Mouse (Mus musculus) neural tube, embryonic 11.5 days (tissue): ENCODE data around the gene Nckap5. TPM values are rescaled to one million over a fixed set of nuclear protein-coding genes. Genes with fewer than 3 reads are reported as not detected.
A peak's percentile ranks its signal among the peaks of the same experiment; 100 is the strongest.

Source experiments
- ATAC-seq: fragments of 200-750 bp; cut with Nextera tagmentation; 2 replicates; pipeline ENCODE4 v1.8.0; 2017; ENCODE audit warnings: moderate number of reproducible peaks, mild to moderate bottlenecking, moderate TSS enrichment, moderate library complexity; ENCODE audit not compliant: insufficient read depth, low FRiP score, low TSS enrichment
- DNase-seq: peaks from one replicate; pipeline ENCODE4 v3.0.0-alpha.2; 2015; ENCODE audit warnings: low spot score
- H3K27ac ChIP-seq: fragments of 300-500 bp; sonication (generic); 2 replicates; pipeline ENCODE4 v1.5.1; 2014; ENCODE audit warnings: low read depth, mild to moderate bottlenecking, low read length
- H3K27me3 ChIP-seq: fragments of 300-500 bp; sonication (generic); 2 replicates; pipeline ENCODE4 v1.6.1; 2014; ENCODE audit warnings: mild to moderate bottlenecking, low read length, mixed read lengths; ENCODE audit not compliant: control insufficient read depth, insufficient read depth
- H3K36me3 ChIP-seq: fragments of 300-500 bp; sonication (generic); 2 replicates; pipeline ENCODE4 v1.6.1; 2014; ENCODE audit warnings: mild to moderate bottlenecking, low read length, moderate library complexity, mixed read lengths; ENCODE audit not compliant: control insufficient read depth, insufficient read depth
- H3K4me1 ChIP-seq: fragments of 300-500 bp; sonication (generic); 2 replicates; pipeline ENCODE4 v1.6.1; 2014; ENCODE audit warnings: low read length, mixed read lengths; ENCODE audit not compliant: control insufficient read depth, insufficient read depth
- H3K4me2 ChIP-seq: fragments of 300-500 bp; sonication (generic); 2 replicates; pipeline ENCODE4 v1.6.1; 2014; ENCODE audit warnings: low read depth, mild to moderate bottlenecking, moderate library complexity
- H3K4me3 ChIP-seq: fragments of 300-500 bp; sonication (generic); 2 replicates; pipeline ENCODE4 v1.5.1; 2014; ENCODE audit warnings: low read depth, low read length
- H3K9ac ChIP-seq: fragments of 300-500 bp; sonication (generic); 2 replicates; pipeline ENCODE4 v1.6.1; 2014; ENCODE audit warnings: mild to moderate bottlenecking, low read length
- H3K9me3 ChIP-seq: fragments of 300-500 bp; sonication (generic); 2 replicates; pipeline ENCODE4 v1.6.1; 2016; ENCODE audit warnings: low read length; ENCODE audit not compliant: control insufficient read depth
- WGBS: fragments of 180-500 bp; shearing (Covaris S2); extraction: QIAGEN DNeasy Blood & Tissue Kit; methylation state at CpG from one replicate; pipeline ENCODE4 v1.1.7; 2014; 5-methylcytosine and 5-hydroxymethylcytosine counted together
- polyA plus RNA-seq: library from polyadenylated mRNA; unstranded; fragments of >200 nt; fragmentation: Nextera tagmentation; extraction: Ambion mirVana; gene quantifications from 2 replicates; pipeline ENCODE4 v1.2.1, GENCODE M21; 2014

The Nckap5 gene
- polyA plus RNA-seq, 1 experiment from 2014 or later, result 20.6 TPM

DNA sequence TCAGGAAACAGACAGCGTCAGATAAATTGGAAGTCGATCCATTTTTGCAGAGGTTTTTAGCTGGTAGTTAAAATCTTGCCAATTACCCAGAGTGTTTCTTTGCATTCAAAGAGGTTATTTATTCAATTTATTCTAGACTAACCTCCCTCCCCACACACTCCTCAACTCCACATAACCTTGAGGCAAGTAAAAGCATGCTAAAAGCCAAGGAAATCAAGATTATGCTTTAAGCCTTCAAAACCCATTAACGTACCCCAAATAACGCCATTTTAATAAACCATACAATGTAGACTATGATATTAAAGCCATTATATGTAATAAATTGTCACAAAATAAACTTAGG lies 129.7 kb downstream of the Nckap5 start:
- H3K27ac ChIP-seq, result no peak overlapping the region
- no peaks in the 10 kb centered on the region for H3K4me1 ChIP-seq
- WGBS, result 90% methylated on average over 4 of the region's 4 CpGs
- no peaks in the 10 kb centered on the region for H3K9me3 ChIP-seq
- no peak overlapping the region for H3K4me3 ChIP-seq
- H3K36me3 ChIP-seq, result no peaks in the 10 kb centered on the region
- ATAC-seq (no peak), DNase-seq (no peak)
- H3K4me2 ChIP-seq, result no peak overlapping the region
- no peaks in the 10 kb centered on the region for H3K27me3 ChIP-seq
- no peak overlapping the region for H3K9ac ChIP-seq

- ATAC-seq, result peak; percentile 81
- no peaks in the 10 kb centered on the region for H3K4me1 ChIP-seq
- 0 out of 2 replicates have a peak overlapping the region, but pooled peaks have one; percentile 39 for H3K27ac ChIP-seq
- H3K9ac ChIP-seq, result no peak overlapping the region
- WGBS, result 60% methylated on average over 8 of the region's 8 CpGs
- no peaks in the 10 kb centered on the region for H3K9me3 ChIP-seq
- no peak for DNase-seq
- no peak overlapping the region for H3K4me3 ChIP-seq
- no peaks in the 10 kb centered on the region for H3K27me3 ChIP-seq
- no peaks in the 10 kb centered on the region for H3K36me3 ChIP-seq
- no peak overlapping the region for H3K4me2 ChIP-seq
These were observed 130.3 kb downstream of the Nckap5 start for GRCm38 (mm10) chr1:126700063-126700977.

GRCm38 (mm10) chr1:126693585-126693984 lies 137.0 kb downstream of the Nckap5 start:
- no peak overlapping the region for H3K27ac ChIP-seq
- no peaks in the 10 kb centered on the region for H3K36me3 ChIP-seq
- no peaks in the 10 kb centered on the region for H3K9me3 ChIP-seq
- ATAC-seq (no peak), DNase-seq (no peak)
- no peaks in the 10 kb centered on the region for H3K27me3 ChIP-seq
- 91% methylated on average over 7 of the region's 7 CpGs for WGBS
- no peak overlapping the region for H3K9ac ChIP-seq
- no peaks in the 10 kb centered on the region for H3K4me1 ChIP-seq
- H3K4me3 ChIP-seq, result no peak overlapping the region
- no peak overlapping the region for H3K4me2 ChIP-seq

DNA sequence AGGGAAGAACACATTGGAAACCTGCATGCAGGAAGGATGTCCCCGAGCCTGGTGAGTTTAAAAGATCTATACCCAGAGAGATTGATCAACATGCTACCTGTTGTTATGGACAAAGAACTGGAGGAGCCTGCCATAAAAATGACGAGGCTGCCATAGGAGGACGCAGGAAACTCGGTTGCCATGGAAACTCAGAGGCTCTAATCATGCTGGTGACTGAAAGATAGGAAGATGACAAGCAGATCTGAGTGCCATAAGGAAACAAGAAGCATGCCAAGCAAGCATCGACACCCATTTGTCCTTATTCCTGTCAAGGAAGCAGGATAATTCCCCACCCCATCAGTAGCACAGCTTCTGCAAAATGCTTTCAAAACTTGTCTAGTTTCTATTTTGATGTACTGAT lies 142.0 kb downstream of the Nckap5 start:
- 60% methylated on average over 5 of the region's 5 CpGs for WGBS
- no peak for DNase-seq

GRCm38 (mm10) chr1:126686678-126687077 lies 143.9 kb downstream of the Nckap5 start:
- no peaks in the 10 kb centered on the region for H3K27me3 ChIP-seq
- H3K36me3 ChIP-seq, result no peaks in the 10 kb centered on the region
- no peak overlapping the region for H3K4me3 ChIP-seq
- no peak overlapping the region for H3K27ac ChIP-seq
- H3K9me3 ChIP-seq, result no peaks in the 10 kb centered on the region
- peaks cover 3% of the 10 kb centered on the region for H3K4me1 ChIP-seq
- no peak overlapping the region for H3K9ac ChIP-seq
- no peak for DNase-seq
- H3K4me2 ChIP-seq, result no peak overlapping the region
- WGBS, result 99% methylated on average over 2 of the region's 2 CpGs
- ATAC-seq, result no peak

More for the DNA sequence above, 142.0 kb downstream of the Nckap5 start:
- Histone ChIP-seq H3K36me3 (no peaks in the 10 kb centered on the region), H3K4me3 (no peak overlapping the region), H3K4me1 (no peaks in the 10 kb centered on the region), H3K9me3 (no peaks in the 10 kb centered on the region), H3K9ac (no peak overlapping the region), H3K27ac (no peak overlapping the region), H3K27me3 (no peaks in the 10 kb centered on the region), H3K4me2 (no peak overlapping the region)
- ATAC-seq, result no peak

DNA sequence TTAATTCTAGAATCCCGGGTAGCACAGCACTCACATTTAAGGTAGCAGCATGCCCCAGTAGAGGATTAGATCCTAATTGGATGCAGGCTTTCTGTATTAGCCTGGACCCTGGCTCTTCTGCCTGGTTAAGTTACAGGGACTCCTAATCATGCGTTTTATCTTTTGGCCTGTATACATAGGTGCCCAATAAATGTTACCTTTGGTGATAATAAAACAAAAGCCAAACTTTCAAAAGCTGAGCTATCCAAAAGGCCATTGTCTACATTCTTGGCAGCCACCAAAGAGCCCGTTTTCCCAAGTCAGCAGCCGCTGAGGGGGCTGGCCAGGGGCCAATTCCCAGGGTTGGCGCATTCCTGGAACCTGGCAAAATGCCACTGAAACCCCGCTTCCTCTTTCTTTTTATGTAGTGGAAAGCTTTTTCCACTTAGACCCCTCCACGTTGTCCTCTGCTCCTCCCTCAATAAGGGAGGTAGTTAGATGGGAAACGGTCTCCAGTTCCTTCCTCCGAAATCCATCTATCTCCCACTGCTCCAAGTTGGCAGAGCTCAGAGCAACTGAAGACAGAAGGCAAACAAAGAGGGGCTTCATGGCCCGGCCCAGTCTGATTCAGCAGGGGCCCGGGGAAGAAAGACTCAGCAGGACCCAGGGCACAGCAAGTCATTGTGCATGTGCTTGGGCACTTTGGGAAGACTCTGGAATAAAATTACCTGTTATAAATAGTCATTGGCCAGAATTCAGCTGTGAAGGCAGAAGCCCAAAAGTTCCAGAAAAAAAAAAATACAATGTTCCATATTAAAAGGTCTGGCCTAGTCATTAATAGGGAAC lies 146.8 kb downstream of the Nckap5 start:
- no peak overlapping the region for H3K4me2 ChIP-seq

DNA sequence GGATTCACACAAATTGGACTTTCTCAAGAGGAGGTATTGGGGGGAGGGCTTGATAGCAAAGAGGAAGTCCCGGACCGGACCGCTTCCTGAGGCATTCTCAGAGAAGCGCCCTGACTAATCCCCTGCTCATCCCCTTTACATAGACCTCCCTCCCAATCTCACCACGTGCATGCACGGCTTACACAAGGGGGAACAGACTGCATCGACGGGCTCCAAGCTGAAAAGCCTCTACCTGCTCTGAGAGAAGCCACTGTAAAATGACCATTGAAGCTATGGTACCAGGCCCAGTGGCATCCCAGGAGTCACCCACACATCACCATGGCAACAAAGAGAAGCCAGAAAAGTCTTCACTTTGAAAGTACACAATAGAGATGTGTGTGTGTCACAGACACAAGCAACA lies 148.8 kb downstream of the Nckap5 start:
- DNase-seq (peak; percentile 35), ATAC-seq (peak; percentile 35)
- no peak overlapping the region for H3K4me2 ChIP-seq
- H3K36me3 ChIP-seq, result no peaks in the 10 kb centered on the region
- no peak overlapping the region for H3K27ac ChIP-seq
- H3K27me3 ChIP-seq, result no peaks in the 10 kb centered on the region
- 33% methylated on average over 8 of the region's 8 CpGs for WGBS
- H3K4me3 ChIP-seq, result no peak overlapping the region
- H3K4me1 ChIP-seq, result peaks cover 3% of the 10 kb centered on the region
- H3K9me3 ChIP-seq, result no peaks in the 10 kb centered on the region
- H3K9ac ChIP-seq, result no peak overlapping the region

More for the DNA sequence above, 146.8 kb downstream of the Nckap5 start:
- no peaks in the 10 kb centered on the region for H3K27me3 ChIP-seq
- no peaks in the 10 kb centered on the region for H3K36me3 ChIP-seq
- H3K9me3 ChIP-seq, result no peaks in the 10 kb centered on the region
- DNase-seq (peak; percentile 78), ATAC-seq (peak; percentile 82)
- H3K4me3 ChIP-seq, result no peak overlapping the region
- no peak overlapping the region for H3K9ac ChIP-seq
- H3K4me1 ChIP-seq, result peaks cover 3% of the 10 kb centered on the region
- 40% methylated on average over 11 of the region's 11 CpGs for WGBS
- peak overlapping the region; percentile 54 for H3K27ac ChIP-seq

- 64% methylated on average over 1 of the region's 1 CpGs for WGBS
- no peak for ATAC-seq
- Histone ChIP-seq H3K9ac (no peak overlapping the region), H3K36me3 (no peaks in the 10 kb centered on the region), H3K4me3 (no peak overlapping the region), H3K27me3 (no peaks in the 10 kb centered on the region), H3K4me1 (peaks cover 3% of the 10 kb centered on the region), H3K4me2 (no peak overlapping the region), H3K9me3 (no peaks in the 10 kb centered on the region), H3K27ac (no peak overlapping the region)
- no peak for DNase-seq
These were observed 151.3 kb downstream of the Nckap5 start for GRCm38 (mm10) chr1:126679348-126679747.
